Mouse (Mus musculus) heart, embryonic 10.5 days (tissue): ENCODE data around the gene Mcm3. TPM values are rescaled to one million over a fixed set of nuclear protein-coding genes. Genes with fewer than 3 reads are reported as not detected.

ENCODE experiments used
- DNase-seq: peaks from one replicate; pipeline ENCODE4 v3.0.0-alpha.2; 2017; ENCODE audit warnings: low spot score
- H3K27ac ChIP-seq: fragments of 300-500 bp; sonication (generic); 2 replicates; pipeline ENCODE4 v1.5.1; 2016; ENCODE audit warnings: mild to moderate bottlenecking
- H3K27me3 ChIP-seq: fragments of 300-500 bp; sonication (generic); 2 replicates; pipeline ENCODE4 v1.6.1; 2016; ENCODE audit warnings: mild to moderate bottlenecking; ENCODE audit not compliant: poor library complexity, insufficient read depth, severe bottlenecking
- H3K36me3 ChIP-seq: fragments of 300-500 bp; sonication (generic); 2 replicates; pipeline ENCODE4 v1.6.1; 2016; ENCODE audit warnings: mild to moderate bottlenecking, moderate library complexity
- H3K4me1 ChIP-seq: fragments of 300-500 bp; sonication (generic); 2 replicates; pipeline ENCODE4 v1.6.1; 2016; ENCODE audit warnings: mild to moderate bottlenecking
- H3K4me3 ChIP-seq: fragments of 300-500 bp; sonication (generic); 2 replicates; pipeline ENCODE4 v1.5.1; 2016; ENCODE audit warnings: mild to moderate bottlenecking, moderate library complexity
- H3K9me3 ChIP-seq: fragments of 300-500 bp; sonication (generic); 2 replicates; pipeline ENCODE4 v1.6.1; 2016; ENCODE audit warnings: mild to moderate bottlenecking, moderate library complexity
- WGBS: fragments of 180-500 bp; shearing (Covaris S2); methylation state at CpG from one replicate; pipeline ENCODE4 v1.1.7; 2016; 5-methylcytosine and 5-hydroxymethylcytosine counted together
- polyA plus RNA-seq: library from polyadenylated mRNA; unstranded; fragments of >200 nt; fragmentation: Nextera tagmentation; extraction: Ambion mirVana; gene quantifications from 2 replicates; pipeline ENCODE4 v1.2.1, GENCODE M21; 2016

Gene Mcm3
- polyA plus RNA-seq, 1 experiment from 2014 or later, result 195 TPM

GRCm38 (mm10) chr1:20830546-20830945 is 10.4 kb upstream of the Mcm3 start:
- DNase-seq, result no peak
- WGBS, result 70% methylated on average over 1 of the region's 1 CpGs
- H3K4me3 ChIP-seq, result no peak overlapping the region
- H3K27ac ChIP-seq, result no peak overlapping the region
- H3K36me3 ChIP-seq, result no peaks in the 10 kb centered on the region
- no peaks in the 10 kb centered on the region for H3K9me3 ChIP-seq
- H3K27me3 ChIP-seq, result no peaks in the 10 kb centered on the region
- H3K4me1 ChIP-seq, result no peaks in the 10 kb centered on the region

DNA sequence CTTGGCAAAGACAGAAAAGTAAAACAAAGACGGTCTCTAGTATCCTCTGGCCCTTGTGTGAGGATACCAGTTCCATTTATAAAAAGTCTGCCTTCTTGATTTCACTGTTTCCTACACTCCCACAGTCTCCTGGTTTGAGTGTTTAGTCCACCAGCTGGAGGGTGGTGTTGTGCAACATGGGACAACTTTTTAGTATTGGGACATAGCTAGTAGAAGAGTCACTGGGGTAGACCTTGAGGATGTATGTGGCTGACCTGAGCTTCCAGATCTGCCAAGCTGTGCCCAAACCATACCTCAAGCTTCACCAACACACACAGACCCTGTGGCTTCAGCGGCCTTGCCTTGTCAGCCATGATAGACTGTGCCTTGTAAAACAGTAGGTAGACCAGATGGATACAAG is 7.9 kb upstream of the Mcm3 start:
- no peaks in the 10 kb centered on the region for H3K9me3 ChIP-seq
- no peak overlapping the region for H3K4me3 ChIP-seq
- no peaks in the 10 kb centered on the region for H3K36me3 ChIP-seq
- WGBS, result 80% methylated on average over 2 of the region's 2 CpGs
- no peaks in the 10 kb centered on the region for H3K27me3 ChIP-seq
- H3K4me1 ChIP-seq, result no peaks in the 10 kb centered on the region
- no peak overlapping the region for H3K27ac ChIP-seq
- no peak for DNase-seq

DNA sequence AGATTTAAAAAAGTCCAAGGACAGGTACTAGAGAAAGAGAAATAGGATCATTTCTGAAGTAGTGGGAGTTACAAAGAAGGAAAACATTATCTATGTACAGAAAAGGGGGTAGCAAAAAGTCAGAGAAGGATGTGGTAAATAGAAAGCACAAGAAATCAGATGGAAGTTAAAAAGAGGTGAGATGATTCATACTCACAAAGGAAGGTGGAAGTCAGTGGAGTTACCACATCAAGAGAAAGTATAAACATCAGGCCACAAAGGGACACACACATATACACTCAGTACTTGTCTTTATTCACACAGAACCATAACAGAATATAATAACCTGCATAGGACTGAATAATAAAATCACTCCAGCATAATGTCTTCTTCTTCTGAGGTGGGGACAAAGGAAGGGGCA is 4.9 kb upstream of the Mcm3 start:
- no peaks in the 10 kb centered on the region for H3K4me1 ChIP-seq
- H3K4me3 ChIP-seq, result no peak overlapping the region
- H3K27me3 ChIP-seq, result no peaks in the 10 kb centered on the region
- no peaks in the 10 kb centered on the region for H3K9me3 ChIP-seq
- no peak for DNase-seq
- no peaks in the 10 kb centered on the region for H3K36me3 ChIP-seq
- no peak overlapping the region for H3K27ac ChIP-seq

- WGBS, result 69% methylated on average over 2 of the region's 2 CpGs
- peak; percentile 47 for DNase-seq
Observed at GRCm38 (mm10) chr1:20823906-20824305, 3.8 kb upstream of the Mcm3 start.

DNA sequence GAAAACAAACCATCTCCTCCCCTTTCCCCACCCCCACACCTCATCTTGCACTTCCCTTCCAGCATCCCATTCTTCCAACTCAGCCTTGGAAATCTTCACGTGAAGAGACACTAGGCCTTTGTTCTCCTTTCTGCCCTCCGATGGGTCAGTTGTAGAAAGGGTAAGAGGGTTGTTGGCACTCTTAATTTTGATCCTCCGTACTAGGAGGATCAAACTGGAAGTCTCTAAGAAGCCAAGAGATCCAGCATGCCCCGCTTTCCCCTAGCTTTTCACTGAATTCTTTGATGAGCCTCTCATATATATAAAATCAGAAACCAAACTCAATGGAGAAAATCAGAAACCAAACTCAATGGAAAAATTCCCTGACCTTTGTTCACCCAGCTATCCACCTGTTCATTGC is 3.4 kb upstream of the Mcm3 start:
- peaks cover 4% of the 10 kb centered on the region for H3K4me1 ChIP-seq
- H3K36me3 ChIP-seq, result no peaks in the 10 kb centered on the region
- WGBS, result 62% methylated on average over 4 of the region's 4 CpGs

More at GRCm38 (mm10) chr1:20823906-20824305, 3.8 kb upstream of the Mcm3 start:
- Histone ChIP-seq H3K4me1 (no peaks in the 10 kb centered on the region), H3K9me3 (no peaks in the 10 kb centered on the region), H3K36me3 (no peaks in the 10 kb centered on the region), H3K27ac (no peak overlapping the region), H3K27me3 (no peaks in the 10 kb centered on the region), H3K4me3 (no peak overlapping the region)

DNA sequence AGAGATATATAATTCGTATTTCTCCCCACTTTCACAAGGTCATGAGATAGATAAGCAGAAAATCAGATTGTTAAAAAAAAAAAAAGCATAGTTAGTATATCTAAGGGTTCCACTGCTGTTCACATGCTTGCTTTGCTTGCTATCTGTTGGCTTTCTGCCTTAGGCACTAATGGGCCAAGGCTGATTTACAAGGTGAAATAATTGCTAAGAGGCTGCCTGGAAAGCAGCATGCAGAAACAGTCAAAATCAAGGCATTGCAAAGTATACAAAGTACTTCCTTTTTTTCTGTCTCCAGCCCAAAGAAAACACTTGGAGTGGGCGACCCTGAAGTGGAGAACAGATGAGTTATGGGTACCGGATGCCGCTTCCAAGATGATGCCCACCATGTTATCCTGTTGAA is 847 bp upstream of the Mcm3 start:
- Histone ChIP-seq H3K27ac (no peak overlapping the region), H3K36me3 (peaks cover 20% of the 10 kb centered on the region), H3K4me3 (no peak overlapping the region), H3K9me3 (no peaks in the 10 kb centered on the region), H3K27me3 (no peaks in the 10 kb centered on the region), H3K4me1 (peaks cover 8% of the 10 kb centered on the region)
- 76% methylated on average over 4 of the region's 4 CpGs for WGBS
- no peak for DNase-seq

More for the DNA sequence above, 3.4 kb upstream of the Mcm3 start:
- no peaks in the 10 kb centered on the region for H3K27me3 ChIP-seq
- H3K4me3 ChIP-seq, result no peak overlapping the region
- no peaks in the 10 kb centered on the region for H3K9me3 ChIP-seq
- no peak for DNase-seq
- no peak overlapping the region for H3K27ac ChIP-seq

GRCm38 (mm10) chr1:20817596-20817995 is 2.5 kb downstream of the Mcm3 start:
- no peaks in the 10 kb centered on the region for H3K9me3 ChIP-seq
- no peaks in the 10 kb centered on the region for H3K27me3 ChIP-seq
- WGBS, result 80% methylated on average over 12 of the region's 12 CpGs
- H3K27ac ChIP-seq, result no peak overlapping the region
- peak; percentile 55 for DNase-seq
- peaks cover 8% of the 10 kb centered on the region for H3K4me1 ChIP-seq
- no peak overlapping the region for H3K4me3 ChIP-seq
- peaks cover 54% of the 10 kb centered on the region for H3K36me3 ChIP-seq

DNA sequence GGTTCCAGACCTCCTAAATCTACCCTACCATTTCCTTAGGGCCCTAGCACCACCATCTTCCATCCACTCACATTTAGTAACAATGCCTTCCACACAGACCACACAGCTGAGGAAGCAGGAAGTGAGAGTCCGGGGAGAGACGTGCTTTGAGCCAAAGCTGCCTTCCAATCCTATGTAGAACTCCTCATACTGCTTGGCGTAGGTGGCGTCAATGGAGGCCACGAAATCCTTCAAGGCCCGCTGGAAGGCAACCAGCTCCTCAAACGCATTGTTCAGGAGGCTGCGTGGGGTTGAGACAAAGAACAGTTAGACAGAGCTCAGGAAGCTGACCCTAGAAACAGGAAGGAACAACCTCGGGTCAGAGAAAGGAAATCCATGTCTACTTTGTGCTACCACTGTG is 2.9 kb downstream of the Mcm3 start:
- H3K36me3 ChIP-seq, result peaks cover 58% of the 10 kb centered on the region

DNA sequence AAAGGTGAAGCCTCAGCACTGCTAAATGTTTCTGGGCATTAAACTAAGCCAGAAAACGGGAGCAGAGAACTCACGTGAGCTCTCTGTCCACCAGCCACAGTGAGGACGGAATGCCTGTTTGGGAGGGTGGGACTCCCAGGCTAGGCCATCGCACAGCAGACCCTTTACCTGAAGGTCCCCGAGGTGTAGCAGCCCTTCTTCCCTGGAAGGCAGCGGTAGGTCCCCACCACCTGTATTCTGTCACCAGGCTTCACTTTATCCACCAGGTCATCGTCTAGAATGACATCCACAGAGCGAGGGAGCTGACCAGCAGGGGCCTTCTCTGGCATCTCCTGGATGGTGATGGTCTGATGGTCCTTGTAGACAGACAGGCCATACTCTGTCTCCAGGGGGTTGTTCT is 5.6 kb downstream of the Mcm3 start:
- H3K27me3 ChIP-seq, result no peaks in the 10 kb centered on the region
- no peaks in the 10 kb centered on the region for H3K9me3 ChIP-seq
- peaks cover 8% of the 10 kb centered on the region for H3K4me1 ChIP-seq
- H3K36me3 ChIP-seq, result peaks cover 85% of the 10 kb centered on the region
- DNase-seq, result peak; percentile 74
- WGBS, result 94% methylated on average over 8 of the region's 8 CpGs
- no peak overlapping the region for H3K4me3 ChIP-seq
- no peak overlapping the region for H3K27ac ChIP-seq

More for the DNA sequence above, 2.9 kb downstream of the Mcm3 start:
- 72% methylated on average over 9 of the region's 9 CpGs for WGBS
- Histone ChIP-seq H3K4me3 (no peak overlapping the region), H3K4me1 (peaks cover 8% of the 10 kb centered on the region), H3K9me3 (no peaks in the 10 kb centered on the region), H3K27me3 (no peaks in the 10 kb centered on the region), H3K27ac (no peak overlapping the region)
- peak; percentile 28 for DNase-seq

- Histone ChIP-seq H3K36me3 (peaks cover 98% of the 10 kb centered on the region), H3K27me3 (no peaks in the 10 kb centered on the region), H3K4me3 (no peak overlapping the region), H3K4me1 (no peaks in the 10 kb centered on the region), H3K27ac (no peak overlapping the region), H3K9me3 (no peaks in the 10 kb centered on the region)
- 95% methylated on average over 10 of the region's 10 CpGs for WGBS
- DNase-seq, result no peak
Observed at GRCm38 (mm10) chr1:20804526-20804925, 15.6 kb downstream of the Mcm3 start.

DNA sequence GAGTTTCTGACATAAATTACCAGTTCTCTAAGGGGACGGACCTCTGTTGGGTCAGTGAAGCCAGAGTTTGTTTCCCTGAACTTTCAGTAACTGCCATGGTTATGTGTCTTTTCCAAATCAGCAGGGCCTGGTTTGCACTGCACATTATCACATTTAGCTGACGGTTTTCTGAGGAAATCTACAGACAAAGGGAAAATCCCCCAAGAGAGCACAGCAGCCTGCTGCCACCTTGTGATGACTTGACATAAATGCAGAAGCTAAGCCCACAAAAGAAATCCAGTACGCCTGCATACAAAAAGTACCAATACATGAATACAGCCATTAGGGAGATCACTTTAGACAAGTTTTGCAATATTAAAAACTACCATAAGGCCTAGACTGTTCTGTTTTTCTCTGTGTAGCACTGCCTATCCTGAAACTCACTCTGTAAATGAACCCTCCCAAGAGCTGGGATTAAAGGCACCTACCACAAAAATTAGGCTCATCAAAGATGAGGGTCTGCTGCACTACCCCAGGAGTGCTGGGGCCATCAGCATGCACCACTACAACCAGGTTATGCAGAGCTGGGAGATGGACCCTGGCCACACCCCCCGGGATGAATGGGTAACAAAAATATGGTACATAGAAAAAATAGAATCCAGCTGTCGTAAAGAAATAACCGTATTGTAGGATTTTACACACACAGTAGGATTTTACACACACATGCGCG is 18.3 kb downstream of the Mcm3 start:
- H3K9me3 ChIP-seq, result no peaks in the 10 kb centered on the region
- WGBS, result 85% methylated on average over 8 of the region's 8 CpGs
- no peaks in the 10 kb centered on the region for H3K4me1 ChIP-seq
- no peak overlapping the region for H3K4me3 ChIP-seq
- DNase-seq, result no peak
- H3K27me3 ChIP-seq, result no peaks in the 10 kb centered on the region
- peaks cover 81% of the 10 kb centered on the region for H3K36me3 ChIP-seq
- no peak overlapping the region for H3K27ac ChIP-seq

DNA sequence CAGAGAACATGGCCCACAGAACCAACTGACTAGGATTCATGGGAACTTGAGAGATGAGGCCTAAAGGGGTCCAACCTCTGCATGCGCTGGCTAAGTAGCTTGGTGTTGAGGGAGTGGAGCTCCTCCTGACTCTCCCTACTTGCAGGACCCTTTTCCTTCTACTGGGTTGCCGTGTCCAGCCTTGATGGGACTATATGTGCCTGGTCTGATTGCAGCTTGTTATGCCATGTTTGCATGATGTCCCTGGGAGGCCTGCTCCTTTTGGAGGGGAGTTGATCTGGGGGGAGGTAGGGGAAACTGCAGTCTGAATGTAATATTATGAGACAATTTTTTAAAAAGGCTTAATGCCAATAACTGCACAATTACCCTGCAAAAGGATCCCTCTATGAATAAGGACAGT is 18.8 kb downstream of the Mcm3 start:
- no peaks in the 10 kb centered on the region for H3K4me1 ChIP-seq
- H3K9me3 ChIP-seq, result no peaks in the 10 kb centered on the region
- DNase-seq, result no peak
- H3K27me3 ChIP-seq, result no peaks in the 10 kb centered on the region
- H3K36me3 ChIP-seq, result peaks cover 75% of the 10 kb centered on the region
- H3K27ac ChIP-seq, result no peak overlapping the region
- WGBS, result 93% methylated on average over 2 of the region's 2 CpGs
- no peak overlapping the region for H3K4me3 ChIP-seq

GRCm38 (mm10) chr1:20795178-20795577 is 24.9 kb downstream of the Mcm3 start:
- no peak for DNase-seq
- Histone ChIP-seq H3K36me3 (peaks cover 16% of the 10 kb centered on the region), H3K9me3 (no peaks in the 10 kb centered on the region), H3K4me3 (no peak overlapping the region), H3K27me3 (no peaks in the 10 kb centered on the region), H3K27ac (no peak overlapping the region), H3K4me1 (no peaks in the 10 kb centered on the region)
- WGBS, result 85% methylated on average over 5 of the region's 5 CpGs

DNA sequence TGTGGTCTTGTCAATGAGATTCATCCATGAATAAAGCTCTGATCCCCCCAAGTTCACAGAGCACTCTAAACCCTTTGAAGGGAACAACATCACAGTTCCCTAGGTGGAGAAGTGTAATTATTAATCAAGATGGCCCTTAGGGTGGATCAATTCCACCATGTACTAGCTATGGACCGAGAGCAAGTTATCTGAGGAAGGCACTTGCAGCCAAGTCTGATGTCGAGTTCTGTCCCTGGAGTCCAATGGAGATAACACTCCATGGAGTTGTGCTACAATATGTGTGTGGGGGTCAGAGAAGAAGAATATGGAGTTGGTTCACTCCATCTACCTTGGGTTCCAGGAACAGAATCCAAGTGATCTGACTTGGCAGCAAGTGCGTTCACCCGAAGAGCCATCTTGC is 25.4 kb downstream of the Mcm3 start:
- WGBS, result 84% methylated on average over 4 of the region's 4 CpGs
- H3K9me3 ChIP-seq, result no peaks in the 10 kb centered on the region
- no peak for DNase-seq
- H3K36me3 ChIP-seq, result peaks cover 11% of the 10 kb centered on the region
- no peak overlapping the region for H3K27ac ChIP-seq
- no peak overlapping the region for H3K4me3 ChIP-seq
- H3K4me1 ChIP-seq, result no peaks in the 10 kb centered on the region
- no peaks in the 10 kb centered on the region for H3K27me3 ChIP-seq
